Mouse (Mus musculus) forebrain, embryonic 15.5 days (tissue): ENCODE measurements around the gene Tjp2. TPM values are rescaled to one million over a fixed set of nuclear protein-coding genes. Genes with fewer than 3 reads are reported as not detected.

Experiments
- ATAC-seq: fragments of 200-750 bp; cut with Nextera tagmentation; replicated peaks from 2 replicates; pipeline ENCODE4 v1.8.0; 2017; ENCODE audit warnings: mild to moderate bottlenecking, moderate TSS enrichment, moderate library complexity
- H3K27ac ChIP-seq: fragments of 300-500 bp; sonication (generic); replicated peaks from 2 replicates; pipeline ENCODE4 v1.5.1; 2015; ENCODE audit warnings: mild to moderate bottlenecking, inconsistent platforms
- H3K27me3 ChIP-seq: fragments of 300-500 bp; sonication (generic); 2 replicates; pipeline ENCODE4 v1.6.1; 2015; ENCODE audit warnings: inconsistent platforms
- H3K36me3 ChIP-seq: fragments of 300-500 bp; sonication (generic); 2 replicates; pipeline ENCODE4 v1.6.1; 2015; ENCODE audit warnings: mild to moderate bottlenecking, inconsistent platforms
- H3K4me1 ChIP-seq: fragments of 300-500 bp; sonication (generic); 2 replicates; pipeline ENCODE4 v1.6.1; 2015; ENCODE audit warnings: inconsistent platforms
- H3K4me2 ChIP-seq: fragments of 300-500 bp; sonication (generic); replicated peaks from 2 replicates; pipeline ENCODE4 v1.6.1; 2015; ENCODE audit warnings: mild to moderate bottlenecking, inconsistent platforms
- H3K4me3 ChIP-seq: fragments of 300-500 bp; sonication (generic); 2 replicates; pipeline ENCODE4 v1.5.1; 2015; ENCODE audit warnings: mild to moderate bottlenecking, inconsistent platforms
- H3K9ac ChIP-seq: fragments of 300-500 bp; sonication (generic); replicated peaks from 2 replicates; pipeline ENCODE4 v1.6.1; 2015; ENCODE audit warnings: mild to moderate bottlenecking, inconsistent platforms
- H3K9me3 ChIP-seq: fragments of 300-500 bp; sonication (generic); 2 replicates; pipeline ENCODE4 v1.6.1; 2016; ENCODE audit warnings: inconsistent platforms
- WGBS: fragments of 180-500 bp; shearing (Covaris S2); methylation state at CpG from one replicate; pipeline ENCODE4 v1.1.7; 2015; ENCODE audit warnings: mixed read lengths; 5-methylcytosine and 5-hydroxymethylcytosine counted together
- polyA plus RNA-seq: library from polyadenylated mRNA; unstranded; fragments of >200 nt; fragmentation: Nextera tagmentation; extraction: Ambion mirVana; gene quantifications from 2 replicates; pipeline ENCODE4 v1.2.1, GENCODE M21; 2015

Gene Tjp2
- polyA plus RNA-seq, 1 experiment from 2014 or later = 11.9 TPM

- no peaks in the 10 kb centered on the region for H3K27me3 ChIP-seq
- peak overlapping the region; percentile 63 for H3K4me3 ChIP-seq
- H3K9ac ChIP-seq = peak overlapping the region; percentile 60
- no peaks in the 10 kb centered on the region for H3K9me3 ChIP-seq
- peak overlapping the region; percentile 78 for H3K27ac ChIP-seq
- H3K4me1 ChIP-seq = peaks cover 15% of the 10 kb centered on the region
- peak overlapping the region; percentile 51 for H3K4me2 ChIP-seq
- peak; percentile 94 for ATAC-seq
- WGBS = under 1% methylated on average over 87 of the region's 103 CpGs
- H3K36me3 ChIP-seq = no peaks in the 10 kb centered on the region
These were observed 51.0 kb downstream of the Tjp2 start for GRCm38 (mm10) chr19:24173608-24174523.

- peaks cover 15% of the 10 kb centered on the region for H3K4me1 ChIP-seq
- no peaks in the 10 kb centered on the region for H3K36me3 ChIP-seq
- no peaks in the 10 kb centered on the region for H3K27me3 ChIP-seq
- H3K9ac ChIP-seq = no peak overlapping the region
- peak overlapping the region; percentile 63 for H3K4me3 ChIP-seq
- no peaks in the 10 kb centered on the region for H3K9me3 ChIP-seq
- H3K4me2 ChIP-seq = peak overlapping the region; percentile 51
- no peak for ATAC-seq
- 13% methylated on average over 6 of the region's 6 CpGs for WGBS
- no peak overlapping the region for H3K27ac ChIP-seq
These were observed 51.8 kb downstream of the Tjp2 start for GRCm38 (mm10) chr19:24173020-24173419.

DNA sequence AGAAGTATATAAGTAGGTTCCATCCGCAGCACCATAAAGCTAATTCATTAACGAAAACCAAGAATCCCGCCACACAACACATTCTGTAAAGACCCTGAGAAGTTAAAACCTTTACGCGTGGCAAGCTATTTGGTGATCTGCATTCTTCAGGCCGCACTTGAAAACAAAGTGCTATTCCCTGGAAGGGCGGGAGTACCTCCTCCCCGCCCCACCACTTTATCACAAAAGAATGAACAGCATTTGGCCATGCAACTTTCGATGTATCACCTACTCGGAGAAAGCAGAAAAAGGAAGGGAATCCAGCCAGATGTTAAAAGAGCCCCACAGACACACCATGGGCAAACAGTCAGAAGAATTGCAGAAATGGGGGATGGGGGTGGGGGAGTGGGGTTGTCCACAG, 56.3 kb downstream of the Tjp2 start:
- Histone ChIP-seq H3K9ac (no peak overlapping the region), H3K4me1 (peaks cover 11% of the 10 kb centered on the region), H3K27me3 (no peaks in the 10 kb centered on the region), H3K36me3 (no peaks in the 10 kb centered on the region), H3K4me3 (no peak overlapping the region), H3K9me3 (no peaks in the 10 kb centered on the region), H3K4me2 (no peak overlapping the region), H3K27ac (no peak overlapping the region)
- WGBS = 67% methylated on average over 10 of the region's 10 CpGs
- no peak for ATAC-seq

DNA sequence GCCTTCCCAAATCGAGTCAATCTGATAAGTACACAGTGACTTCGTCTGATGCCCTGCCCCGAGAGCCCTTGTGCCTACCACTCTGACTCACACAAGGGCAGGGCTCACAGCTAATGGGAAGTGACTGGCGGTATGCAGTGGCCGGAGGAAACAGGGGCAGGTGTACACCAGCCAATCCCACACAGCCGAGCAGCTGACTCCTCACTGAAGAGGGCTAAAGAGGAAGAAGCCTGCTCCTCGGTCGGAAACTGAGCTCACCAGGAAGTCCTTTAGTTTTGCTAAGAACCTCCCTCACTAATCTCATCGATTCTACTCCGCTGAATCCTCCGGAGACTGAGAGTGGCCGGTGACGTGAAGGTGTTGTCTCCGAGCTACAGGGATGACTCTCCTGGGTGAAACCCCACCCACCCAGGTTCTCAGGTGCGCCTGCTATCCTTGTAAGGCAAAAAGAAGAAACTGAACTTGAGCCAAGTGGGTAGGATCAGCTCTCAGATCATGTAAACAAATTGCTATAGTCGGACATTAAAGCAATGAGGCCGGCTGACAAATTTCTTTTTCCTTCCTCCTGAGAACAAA, 58.2 kb downstream of the Tjp2 start:
- Histone ChIP-seq H3K4me3 (no peak overlapping the region), H3K27me3 (no peaks in the 10 kb centered on the region), H3K27ac (no peak overlapping the region), H3K4me2 (0 out of 2 replicates have a peak overlapping the region, but pooled peaks have one; percentile 13), H3K4me1 (peaks cover 4% of the 10 kb centered on the region; the same call in 1 of the 2 replicates), H3K36me3 (no peaks in the 10 kb centered on the region), H3K9ac (no peak overlapping the region), H3K9me3 (no peaks in the 10 kb centered on the region)
- WGBS = 15% methylated on average over 17 of the region's 17 CpGs
- ATAC-seq = peak; percentile 32; the same call in 1 of the 2 replicates

GRCm38 (mm10) chr19:24163974-24164373, 60.9 kb downstream of the Tjp2 start:
- 67% methylated on average over 4 of the region's 4 CpGs for WGBS

DNA sequence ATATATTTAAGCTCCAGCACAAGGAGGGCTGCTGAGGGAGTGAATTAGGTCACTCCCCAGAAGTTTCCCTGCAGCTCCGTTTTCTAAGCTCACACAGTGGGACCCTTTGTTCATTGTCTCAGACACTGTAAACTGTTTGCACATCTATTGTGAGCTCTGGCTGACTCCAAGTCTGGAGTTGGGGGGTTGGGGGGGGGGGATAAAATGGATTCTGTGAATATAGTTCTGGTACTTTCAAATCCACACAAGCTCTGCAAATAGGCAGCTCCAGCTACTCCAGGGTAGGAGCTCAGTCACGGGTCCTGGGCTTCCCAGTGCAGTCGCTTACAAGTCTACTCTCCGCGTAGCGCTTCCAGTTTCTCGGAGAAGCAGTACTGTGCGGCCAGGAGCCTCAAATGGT, 64.4 kb downstream of the Tjp2 start:
- WGBS = 12% methylated on average over 8 of the region's 8 CpGs

More at GRCm38 (mm10) chr19:24163974-24164373, 60.9 kb downstream of the Tjp2 start:
- no peak overlapping the region for H3K27ac ChIP-seq
- H3K4me3 ChIP-seq = no peak overlapping the region
- no peaks in the 10 kb centered on the region for H3K36me3 ChIP-seq
- no peak overlapping the region for H3K9ac ChIP-seq
- no peak for ATAC-seq
- H3K27me3 ChIP-seq = no peaks in the 10 kb centered on the region
- H3K4me1 ChIP-seq = peaks cover 11% of the 10 kb centered on the region
- no peak overlapping the region for H3K4me2 ChIP-seq
- no peaks in the 10 kb centered on the region for H3K9me3 ChIP-seq

GRCm38 (mm10) chr19:24159751-24160150, 65.1 kb downstream of the Tjp2 start:
- H3K4me2 ChIP-seq = no peak overlapping the region
- ATAC-seq = no peak
- H3K9me3 ChIP-seq = no peaks in the 10 kb centered on the region
- 73% methylated on average over 9 of the region's 9 CpGs for WGBS
- H3K27me3 ChIP-seq = no peaks in the 10 kb centered on the region
- no peak overlapping the region for H3K27ac ChIP-seq
- H3K4me1 ChIP-seq = peaks cover 7% of the 10 kb centered on the region
- no peaks in the 10 kb centered on the region for H3K36me3 ChIP-seq
- H3K9ac ChIP-seq = no peak overlapping the region
- H3K4me3 ChIP-seq = no peak overlapping the region

More for the DNA sequence above, 64.4 kb downstream of the Tjp2 start:
- Histone ChIP-seq H3K36me3 (no peaks in the 10 kb centered on the region), H3K9ac (no peak overlapping the region), H3K4me2 (no peak overlapping the region), H3K4me3 (no peak overlapping the region), H3K27me3 (no peaks in the 10 kb centered on the region), H3K9me3 (no peaks in the 10 kb centered on the region), H3K27ac (no peak overlapping the region), H3K4me1 (peaks cover 11% of the 10 kb centered on the region)
- peak; percentile 57; the same call in 1 of the 2 replicates for ATAC-seq

DNA sequence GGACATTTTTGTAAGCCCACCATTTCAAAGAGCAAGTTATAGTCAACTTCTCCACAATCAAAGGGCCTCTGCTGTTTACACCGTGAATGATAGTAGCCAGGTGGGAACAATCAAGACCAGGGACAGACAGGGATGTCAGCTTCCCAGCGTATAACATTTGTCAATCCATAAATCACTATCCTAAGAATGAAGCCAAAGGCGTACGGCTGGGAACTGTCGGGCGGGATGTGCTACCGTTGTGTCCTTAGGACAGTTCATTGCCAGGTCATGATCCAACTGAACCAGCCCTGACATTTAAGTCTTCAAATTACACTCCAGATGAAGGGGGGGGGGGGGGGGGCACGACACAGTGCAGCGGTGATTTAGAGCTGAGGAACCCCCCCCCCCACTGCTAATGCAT, 65.5 kb downstream of the Tjp2 start:
- WGBS = 85% methylated on average over 8 of the region's 9 CpGs

DNA sequence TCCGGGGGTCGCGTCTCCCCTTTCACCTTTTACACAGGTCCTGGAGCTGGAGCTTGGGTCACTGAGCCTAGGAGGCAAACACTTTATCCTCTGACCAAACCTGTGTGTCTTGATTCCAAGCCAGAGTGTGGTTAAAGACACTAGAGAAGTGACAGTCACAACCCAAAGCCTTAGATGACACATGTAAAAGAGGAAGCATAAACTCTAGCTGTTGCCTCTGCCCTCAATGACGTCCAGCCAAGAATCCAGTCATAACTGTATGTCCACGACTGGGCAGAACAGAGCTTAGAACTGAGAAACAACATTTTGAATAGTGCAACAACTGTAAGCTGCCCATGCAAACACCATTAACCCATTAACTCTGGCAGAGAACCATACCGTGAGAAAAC, 68.8 kb downstream of the Tjp2 start:
- Histone ChIP-seq H3K36me3 (no peaks in the 10 kb centered on the region), H3K4me2 (no peak overlapping the region), H3K9me3 (no peaks in the 10 kb centered on the region), H3K9ac (no peak overlapping the region), H3K27me3 (no peaks in the 10 kb centered on the region), H3K27ac (no peak overlapping the region), H3K4me3 (no peak overlapping the region), H3K4me1 (peaks cover 7% of the 10 kb centered on the region)
- 81% methylated on average over 6 of the region's 6 CpGs for WGBS
- no peak for ATAC-seq

More for the DNA sequence above, 65.5 kb downstream of the Tjp2 start:
- Histone ChIP-seq H3K4me3 (no peak overlapping the region), H3K27ac (no peak overlapping the region), H3K9ac (no peak overlapping the region), H3K4me1 (peaks cover 7% of the 10 kb centered on the region), H3K36me3 (no peaks in the 10 kb centered on the region), H3K27me3 (no peaks in the 10 kb centered on the region), H3K4me2 (no peak overlapping the region), H3K9me3 (no peaks in the 10 kb centered on the region)
- ATAC-seq = no peak

GRCm38 (mm10) chr19:24155395-24156066, 69.3 kb downstream of the Tjp2 start:
- H3K4me2 ChIP-seq = no peak overlapping the region
- ATAC-seq = no peak
- H3K36me3 ChIP-seq = no peaks in the 10 kb centered on the region
- no peaks in the 10 kb centered on the region for H3K9me3 ChIP-seq
- H3K27ac ChIP-seq = no peak overlapping the region
- no peaks in the 10 kb centered on the region for H3K27me3 ChIP-seq
- WGBS = 64% methylated on average over 8 of the region's 8 CpGs
- H3K4me1 ChIP-seq = peaks cover 4% of the 10 kb centered on the region
- H3K9ac ChIP-seq = no peak overlapping the region
- no peak overlapping the region for H3K4me3 ChIP-seq

DNA sequence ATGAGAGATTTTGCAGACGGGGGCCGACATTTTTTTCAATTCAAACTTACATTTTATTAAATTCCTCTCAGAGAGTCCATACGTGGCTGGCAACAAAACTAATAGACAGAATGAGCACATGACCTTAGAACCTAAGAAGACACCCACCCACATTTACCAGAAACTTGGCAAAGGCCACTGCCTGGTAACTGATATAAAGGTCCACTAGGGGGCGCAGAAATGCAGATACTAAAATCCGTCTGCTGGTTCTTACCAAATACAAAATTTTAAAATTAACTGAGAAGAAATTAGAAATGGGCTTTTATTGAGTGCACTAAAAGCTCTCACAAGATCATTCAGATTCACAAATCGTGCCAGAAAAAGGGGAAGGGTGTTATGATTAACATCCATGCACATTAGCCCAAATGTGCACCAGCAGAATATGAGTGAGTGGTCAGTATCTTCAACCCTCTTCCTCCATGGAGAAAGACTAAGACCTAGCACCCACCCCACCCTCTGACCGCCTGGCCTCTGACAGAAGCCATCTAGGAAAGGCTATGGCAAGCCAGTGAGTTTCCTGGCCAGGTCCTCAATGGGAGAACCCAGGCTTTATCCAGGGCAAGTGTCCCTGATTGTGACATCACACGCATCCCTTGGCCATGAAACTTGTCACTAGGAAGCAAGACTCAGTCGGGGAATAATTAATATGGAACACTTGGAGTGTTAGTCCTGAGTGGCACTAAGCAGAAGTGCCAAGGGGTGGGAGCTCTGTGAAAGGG, 71.4 kb downstream of the Tjp2 start:
- H3K4me1 ChIP-seq = no peaks in the 10 kb centered on the region
- WGBS = 55% methylated on average over 9 of the region's 9 CpGs
- peak; percentile 48; the same call in 1 of the 2 replicates for ATAC-seq

More for the DNA sequence above, 71.4 kb downstream of the Tjp2 start:
- no peak overlapping the region for H3K4me3 ChIP-seq
- H3K36me3 ChIP-seq = no peaks in the 10 kb centered on the region
- H3K4me2 ChIP-seq = no peak overlapping the region
- no peaks in the 10 kb centered on the region for H3K27me3 ChIP-seq
- no peak overlapping the region for H3K9ac ChIP-seq
- H3K9me3 ChIP-seq = no peaks in the 10 kb centered on the region
- no peak overlapping the region for H3K27ac ChIP-seq
